Mouse (Mus musculus) subcutaneous adipose tissue, adult 2 months (tissue): ENCODE data around the gene Ak7. TPM values are rescaled to one million over a fixed set of nuclear protein-coding genes. Genes with fewer than 3 reads are reported as not detected.

Experiments
- polyA plus RNA-seq: library from polyadenylated mRNA; depleted of rRNA; stranded (reverse); fragments of >200 nt; gene quantifications from 2 replicates; pipeline ENCODE4 v1.2.3, GENCODE M21; 2012; ENCODE audit warnings: low replicate concordance; rRNA removed

Gene Ak7
- 0.06 TPM in 1 of 2 replicates, not detected in the other for polyA plus RNA-seq

GRCm38 (mm10) chr12:105705799-105706487, at the start of gene Ak7:
Gene Ak7, plus strand, starts transcription at chr12:105705976.

GRCm38 (mm10) chr12:105683933-105684901, 21.6 kb upstream of the Ak7 start, which contains the start of gene Gskip:
Gene Gskip, plus strand, starts transcription at chr12:105684829.

GRCm38 (mm10) chr12:105685001-105685691, 20.6 kb upstream of the Ak7 start, which contains the start of gene Atg2b:
Gene Atg2b, minus strand, starts transcription at chr12:105685211.

GRCm38 (mm10) chr12:105784196-105784999, 78.6 kb downstream of the Ak7 start, which contains the start of gene Papola:
Gene Papola, plus strand, starts transcription at chr12:105784694.

Other genes starting within 250 kb of the Ak7 start
- 1.2 and 17.3 TPM in 2 replicates for gene Bdkrb2, start 142.8 kb upstream of the Ak7 start, polyA plus RNA-seq
- 0.19 and 2.0 TPM in 2 replicates for gene Bdkrb1, start 102.9 kb upstream of the Ak7 start, polyA plus RNA-seq
- gene Gskip, start 21.1 kb upstream of the Ak7 start, polyA plus RNA-seq = 15.9 and 16.8 TPM in 2 replicates
- 15.4 and 21.5 TPM in 2 replicates for gene Atg2b, start 20.8 kb upstream of the Ak7 start, polyA plus RNA-seq
- 45.3 and 67.0 TPM in 2 replicates for gene Papola, start 78.7 kb downstream of the Ak7 start, polyA plus RNA-seq